Mouse (Mus musculus) embryonic fibroblast, embryonic 13.5 days (primary cell): Measurements from ENCODE around the gene Rab7b. TPM values are rescaled to one million over a fixed set of nuclear protein-coding genes. Genes with fewer than 3 reads are reported as not detected.

ENCODE experiments used
- H3K27ac ChIP-seq: 2 replicates; pipeline ENCODE4 v1.5.1; 2012; ENCODE audit warnings: low read length, control low read depth, inconsistent platforms; ENCODE audit not compliant: insufficient read depth
- H3K4me1 ChIP-seq: 2 replicates; pipeline ENCODE4 v1.6.1; 2011; ENCODE audit warnings: low read length; ENCODE audit not compliant: control insufficient read depth, insufficient read depth
- H3K4me3 ChIP-seq: 2 replicates; pipeline ENCODE4 v1.5.1; 2011; ENCODE audit warnings: mild to moderate bottlenecking, control low read depth, low read length; ENCODE audit not compliant: insufficient read depth
- CTCF ChIP-seq: IDR thresholded peaks from 2 replicates; pipeline ENCODE4 v1.5.1; 2011; ENCODE audit warnings: mild to moderate bottlenecking, control low read depth, low read length, moderate library complexity, borderline replicate concordance; ENCODE audit not compliant: insufficient read depth
- POLR2A ChIP-seq: IDR thresholded peaks from 2 replicates; pipeline ENCODE4 v1.6.1; 2011; ENCODE audit warnings: low read depth, mild to moderate bottlenecking, control low read depth, low read length, moderate library complexity
- polyA plus RNA-seq: library from polyadenylated mRNA; stranded (reverse); fragments of >200 nt; gene quantifications from 2 replicates; pipeline ENCODE4 v1.2.4, GENCODE M21; 2011; ENCODE audit warnings: low read depth; ENCODE audit not compliant: missing spikeins, insufficient read length

Rab7b gene
- polyA plus RNA-seq, 1 experiment = 19.9 TPM

- H3K4me3 ChIP-seq = no peak overlapping the region
- H3K4me1 ChIP-seq = no peaks in the 10 kb centered on the region
- no peak overlapping the region for H3K27ac ChIP-seq
- TF ChIP-seq POLR2A (no peak), CTCF (no peak)
Measured at GRCm38 (mm10) chr1:131733474-131734180, 45.1 kb downstream of the Rab7b start.

DNA sequence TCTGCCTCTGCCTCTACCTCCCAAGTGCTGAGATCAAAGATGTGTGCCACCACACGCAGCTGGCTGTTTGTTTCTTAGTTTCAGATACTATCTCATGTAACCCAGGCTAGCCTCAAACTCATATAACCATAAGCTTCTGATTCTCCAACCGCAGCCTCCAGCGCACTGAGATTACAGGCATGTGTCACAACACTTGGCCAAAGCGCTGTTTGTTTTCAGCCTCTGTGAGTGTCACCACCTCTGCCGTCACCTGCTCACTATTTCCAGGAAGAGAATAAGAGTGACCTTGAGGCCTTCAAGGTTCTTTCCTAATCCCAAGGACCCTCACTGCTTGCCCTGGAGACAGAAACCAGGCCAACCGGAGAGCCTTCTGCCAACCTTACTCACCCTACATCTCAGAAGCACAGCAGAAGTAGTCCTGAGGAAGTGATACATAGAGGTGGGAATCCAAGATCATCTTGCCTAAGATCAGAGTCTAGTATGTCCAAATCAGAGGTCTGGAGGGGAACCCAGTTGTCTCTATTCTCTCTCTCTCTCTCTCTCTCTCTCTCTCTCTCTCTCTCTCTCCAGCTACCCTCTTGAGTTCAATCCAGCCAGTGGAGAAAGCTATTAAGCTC, 46.3 kb downstream of the Rab7b start:
- H3K4me1 ChIP-seq = no peaks in the 10 kb centered on the region
- TF ChIP-seq POLR2A (no peak), CTCF (no peak)
- no peak overlapping the region for H3K4me3 ChIP-seq
- no peak overlapping the region for H3K27ac ChIP-seq

DNA sequence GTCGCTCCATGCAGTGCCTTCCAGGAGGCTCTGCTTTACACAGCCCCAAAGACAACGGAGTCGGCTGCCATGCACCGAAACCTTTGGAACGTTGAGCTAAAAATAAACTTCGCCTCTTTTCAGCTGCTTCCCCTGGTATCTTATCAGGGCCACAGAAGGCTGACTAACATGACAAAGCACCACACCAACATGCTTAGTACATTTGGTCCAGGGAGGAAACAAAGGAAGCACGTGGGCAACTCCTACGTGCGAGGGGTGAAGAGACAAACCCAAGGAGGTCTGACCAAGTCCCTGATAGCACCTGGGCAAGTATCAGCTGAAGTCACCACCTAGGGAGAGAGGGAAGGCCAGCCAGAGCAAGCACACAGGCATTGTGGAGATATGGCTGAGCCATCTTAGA, 48.0 kb downstream of the Rab7b start:
- H3K4me3 ChIP-seq = no peak overlapping the region

DNA sequence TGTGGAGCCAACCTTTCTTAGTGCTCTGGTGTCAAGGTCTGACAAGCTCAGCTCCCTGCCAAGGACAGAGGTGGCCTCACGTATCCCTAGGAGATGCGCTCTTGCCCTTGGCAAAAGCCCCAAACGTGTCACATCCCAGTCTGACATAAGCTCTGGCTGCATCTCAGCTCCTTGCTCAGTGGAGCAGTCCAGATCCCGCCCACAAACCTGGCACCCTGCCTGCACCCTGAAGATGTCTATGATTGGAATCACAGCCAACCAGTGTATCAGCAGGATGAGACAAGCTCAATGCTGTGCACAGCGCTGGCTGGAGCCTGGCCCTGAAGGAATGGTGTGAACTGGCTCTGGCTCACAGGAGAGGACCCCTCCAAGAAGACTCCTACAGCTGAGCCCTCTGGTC, 48.8 kb downstream of the Rab7b start:
- H3K27ac ChIP-seq = no peak overlapping the region
- no peak overlapping the region for H3K4me3 ChIP-seq
- H3K4me1 ChIP-seq = no peaks in the 10 kb centered on the region
- TF ChIP-seq CTCF (no peak), POLR2A (no peak)

More for the DNA sequence above, 48.0 kb downstream of the Rab7b start:
- Histone ChIP-seq H3K4me1 (no peaks in the 10 kb centered on the region), H3K27ac (no peak overlapping the region)
- TF ChIP-seq CTCF (no peak), POLR2A (no peak)

GRCm38 (mm10) chr1:131738760-131739159, 50.3 kb downstream of the Rab7b start:
- Histone ChIP-seq H3K4me1 (no peaks in the 10 kb centered on the region), H3K27ac (no peak overlapping the region), H3K4me3 (no peak overlapping the region)
- TF ChIP-seq POLR2A (no peak), CTCF (no peak)

- Histone ChIP-seq H3K4me3 (no peak overlapping the region), H3K4me1 (no peaks in the 10 kb centered on the region), H3K27ac (no peak overlapping the region)
- TF ChIP-seq POLR2A (no peak), CTCF (no peak)
Measured at GRCm38 (mm10) chr1:131739481-131740160, 51.1 kb downstream of the Rab7b start.

DNA sequence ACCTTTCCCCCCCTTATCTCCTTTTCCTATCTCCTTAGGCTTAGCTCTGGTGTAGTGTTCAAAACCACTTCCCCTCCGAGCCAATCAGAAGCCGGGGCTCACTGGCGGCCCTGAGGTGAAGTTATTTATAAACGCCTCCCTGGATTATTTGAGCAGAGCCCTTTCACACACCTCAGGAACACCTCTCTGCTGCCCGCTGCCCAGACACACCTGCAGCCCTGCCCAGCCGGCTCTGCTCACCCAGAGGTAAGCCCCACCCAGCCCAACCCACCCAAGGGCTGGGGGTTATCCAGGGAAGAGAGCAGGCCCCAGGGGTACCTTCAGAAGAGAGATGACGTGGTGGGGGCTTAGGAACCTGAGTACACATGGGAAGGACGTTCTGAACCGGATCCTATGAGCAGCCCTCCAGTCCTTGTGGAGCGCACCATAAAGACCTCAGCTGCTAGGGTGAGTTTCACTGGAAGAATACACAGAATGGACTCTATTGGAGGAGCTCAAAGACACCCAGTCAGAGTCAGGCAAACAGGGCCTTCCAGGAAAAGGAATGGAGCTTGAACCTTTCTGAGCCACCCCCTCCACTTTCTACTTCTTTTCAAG, 55.5 kb downstream of the Rab7b start, which contains the start of gene Slc26a9:
TSS of gene Slc26a9 (plus strand) at position 155 of the 597 bp plus-strand sequence.
- Histone ChIP-seq H3K4me3 (no peak within 1 kb of the TSS), H3K27ac (no peak within 1 kb of the TSS), H3K4me1 (no peaks in the 10 kb centered on the region)
- TF ChIP-seq POLR2A = no peak
- no peak for TF ChIP-seq CTCF

DNA sequence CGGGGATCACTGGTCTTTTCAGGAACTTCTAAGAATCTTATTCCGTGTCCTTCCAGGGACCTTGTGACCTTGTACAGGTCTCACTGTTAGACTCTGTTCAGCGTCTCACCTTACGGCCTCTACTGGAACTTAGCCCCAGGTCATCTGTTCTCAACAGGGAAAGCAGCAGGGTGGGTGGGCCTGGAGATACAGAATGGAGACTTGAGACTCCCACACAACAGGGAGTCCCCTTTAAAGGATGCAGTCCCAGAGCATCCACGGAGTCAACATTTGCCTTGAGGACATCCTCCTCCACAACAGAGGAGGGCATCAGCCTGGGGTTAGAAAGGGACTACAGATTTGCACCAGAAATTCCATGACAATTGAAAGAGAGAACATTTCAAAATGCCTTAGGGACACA, 56.9 kb downstream of the Rab7b start:
- no peak for TF ChIP-seq POLR2A
- TF ChIP-seq CTCF = no peak
- no peaks in the 10 kb centered on the region for H3K4me1 ChIP-seq
- H3K4me3 ChIP-seq = no peak overlapping the region
- no peak overlapping the region for H3K27ac ChIP-seq

- no peak overlapping the region for H3K27ac ChIP-seq
- H3K4me3 ChIP-seq = no peak overlapping the region
- peaks cover 5% of the 10 kb centered on the region for H3K4me1 ChIP-seq
- TF ChIP-seq CTCF (no peak), POLR2A (no peak)
Measured at GRCm38 (mm10) chr1:131747761-131748160, 59.3 kb downstream of the Rab7b start.

DNA sequence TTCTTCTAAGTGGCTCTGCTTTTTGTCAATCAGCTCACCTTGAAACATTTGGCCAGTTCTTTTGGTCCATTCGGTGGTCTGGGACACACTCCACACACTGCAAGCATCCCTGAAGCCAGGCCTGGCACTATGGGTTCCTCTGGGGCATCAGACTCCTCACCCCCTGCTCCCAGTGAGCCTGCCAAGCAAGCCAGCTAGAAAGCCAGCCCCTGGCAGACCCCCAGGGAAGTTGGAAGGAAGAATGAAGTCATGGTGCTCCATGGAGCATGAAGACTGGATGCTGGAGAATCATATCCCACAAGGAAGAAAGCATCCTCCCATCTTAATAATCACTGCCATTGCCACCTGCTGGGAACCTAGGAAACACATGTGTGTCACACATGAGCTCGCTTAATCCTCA, 60.1 kb downstream of the Rab7b start:
- Histone ChIP-seq H3K27ac (no peak overlapping the region), H3K4me1 (peaks cover 5% of the 10 kb centered on the region), H3K4me3 (no peak overlapping the region)
- TF ChIP-seq CTCF (no peak), POLR2A (no peak)
